Mouse (Mus musculus): Measurements from ENCODE around the gene Nhlrc2.
"Not testable (repeated sequence)": the region's sequence is repeated elsewhere in the genome, so short reads cannot be mapped to it uniquely, and the experiment has no call there.

DNA sequence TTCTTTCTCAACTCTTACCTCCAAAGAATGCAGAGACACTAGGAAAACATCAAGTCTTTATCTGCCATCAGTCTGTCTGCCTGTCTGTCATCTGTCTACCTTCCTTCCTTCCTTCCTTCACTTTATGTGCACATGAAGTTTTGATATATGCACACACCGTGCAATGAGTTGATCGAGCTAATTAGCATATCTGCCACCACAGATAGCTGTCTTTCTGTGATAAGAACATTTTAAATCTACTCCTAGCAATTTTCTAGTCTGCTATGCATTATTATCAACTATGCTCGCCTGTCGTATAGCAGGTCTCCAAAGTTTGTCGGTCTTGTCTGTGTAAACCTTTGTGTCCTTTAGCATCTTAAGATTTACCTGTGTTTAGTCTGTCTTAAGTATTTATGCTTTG, 44.5 kb upstream of the Nhlrc2 start:
- TF ChIP-seq CTCF (IDR thresholded peaks at IDR 0.05; ENCODE audit: control insufficient read depth, insufficient read depth, insufficient read length); MAX (IDR thresholded peaks at IDR 0.05); USF1 (IDR thresholded peaks at IDR 0.05; ENCODE audit: low read depth); MYOD1 (IDR thresholded peaks at IDR 0.05; ENCODE audit: control insufficient read depth, insufficient read length, low read depth); CEBPB (IDR thresholded peaks at IDR 0.05; ENCODE audit: low read depth); MYOG (IDR thresholded peaks at IDR 0.05; ENCODE audit: control insufficient read depth, extremely low read depth, insufficient read length): not testable (repeated sequence)

Measured in C2C12 (cell line).